Mouse (Mus musculus) kidney, adult 2 months (tissue): ENCODE measurements at regions not wholly inside any gene's neighbourhood (a gene's known extent, or its start where the extent isn't known, plus 50 kb on each side); places are given as distances from the start of the nearest gene placed in this dataset.

ENCODE experiments used
- CTCF ChIP-seq: fragments of 200-500 bp; conservative IDR thresholded peaks from 2 replicates; pipeline ENCODE4 v1.5.1; 2011; ENCODE audit warnings: low read depth, mild to moderate bottlenecking, control low read depth, low read length, moderate library complexity, mixed read lengths; ENCODE audit not compliant: insufficient read depth, insufficient read length
- POLR2A ChIP-seq: fragments of 200-500 bp; IDR thresholded peaks from one replicate; pipeline ENCODE4 v1.6.1; 2011; ENCODE audit warnings: low read depth, low read length, control low read depth

DNA sequence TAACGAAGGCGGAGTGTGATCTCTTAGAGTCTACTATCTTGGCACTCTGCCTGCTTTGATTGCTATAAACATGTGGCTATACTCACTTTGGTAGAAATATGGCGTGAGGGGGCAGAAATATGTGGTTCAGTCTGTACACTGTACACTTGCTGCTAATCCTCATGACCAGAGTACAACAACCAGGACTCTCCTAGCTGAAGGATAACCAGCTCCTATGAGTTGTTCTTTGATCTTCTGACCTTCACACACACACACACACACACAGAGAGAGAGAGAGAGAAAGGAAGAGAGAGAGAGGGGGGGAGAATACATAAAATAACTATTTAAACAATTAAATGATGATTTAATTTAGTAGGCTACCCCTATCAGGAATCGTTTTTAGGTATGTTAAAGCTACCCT is 158.9 kb upstream of the Asb5 start:
- no peak for TF ChIP-seq CTCF
- no peak for TF ChIP-seq POLR2A
